Mouse (Mus musculus): Measurements from ENCODE around the gene Slc13a2. TPM values are rescaled to one million over a fixed set of nuclear protein-coding genes. Genes with fewer than 3 reads are reported as not detected.

The Slc13a2 gene
- polyA plus RNA-seq, 1 experiment from 2014 or later, result not detected

- H3K4me2 ChIP-seq (replicated peaks), result no peak overlapping the region
- no peak for DNase-seq (ENCODE audit: low spot score)
- WGBS, result 81% methylated on average over 3 of the region's 3 CpGs
- H3K4me3 ChIP-seq (replicated peaks; ENCODE audit: low read length), result no peak overlapping the region
- H3K36me3 ChIP-seq (replicated peaks; ENCODE audit: control insufficient read depth, insufficient read depth), result no peaks in the 10 kb centered on the region
- no peak overlapping the region for H3K9ac ChIP-seq
- H3K4me1 ChIP-seq (replicated peaks; ENCODE audit: control insufficient read depth, insufficient read depth, low read length), result no peaks in the 10 kb centered on the region
- ATAC-seq (ENCODE audit: low FRiP score), result no peak
- H3K27me3 ChIP-seq (ENCODE audit: control insufficient read depth, insufficient read depth, low read length), result no peaks in the 10 kb centered on the region
- no peak overlapping the region for H3K27ac ChIP-seq
- H3K9me3 ChIP-seq (ENCODE audit: control insufficient read depth, low read length), result no peaks in the 10 kb centered on the region
Measured at GRCm38 (mm10) chr11:78438399-78438930, 16.4 kb upstream of the Slc13a2 start.

GRCm38 (mm10) chr11:78437182-78437581 is 15.2 kb upstream of the Slc13a2 start:
- Histone ChIP-seq H3K27me3 (ENCODE audit: control insufficient read depth, insufficient read depth, low read length) (no peaks in the 10 kb centered on the region), H3K36me3 (replicated peaks; ENCODE audit: control insufficient read depth, insufficient read depth) (no peaks in the 10 kb centered on the region), H3K4me1 (replicated peaks; ENCODE audit: control insufficient read depth, insufficient read depth, low read length) (no peaks in the 10 kb centered on the region), H3K4me3 (replicated peaks; ENCODE audit: low read length) (no peak overlapping the region), H3K9ac (no peak overlapping the region), H3K27ac (no peak overlapping the region), H3K9me3 (ENCODE audit: control insufficient read depth, low read length) (no peaks in the 10 kb centered on the region), H3K4me2 (replicated peaks) (no peak overlapping the region)
- ATAC-seq (ENCODE audit: low FRiP score), result no peak
- DNase-seq (ENCODE audit: low spot score), result no peak
- WGBS, result 94% methylated on average over 7 of the region's 7 CpGs

- ATAC-seq (ENCODE audit: low FRiP score) (no peak), DNase-seq (ENCODE audit: low spot score) (no peak)
- no peaks in the 10 kb centered on the region for H3K4me1 ChIP-seq (replicated peaks; ENCODE audit: control insufficient read depth, insufficient read depth, low read length)
- no peak overlapping the region for H3K4me3 ChIP-seq (replicated peaks; ENCODE audit: low read length)
- no peaks in the 10 kb centered on the region for H3K27me3 ChIP-seq (ENCODE audit: control insufficient read depth, insufficient read depth, low read length)
- no peak overlapping the region for H3K4me2 ChIP-seq (replicated peaks)
- no peaks in the 10 kb centered on the region for H3K36me3 ChIP-seq (replicated peaks; ENCODE audit: control insufficient read depth, insufficient read depth)
- WGBS, result 10% methylated on average over 19 of the region's 19 CpGs
- no peak overlapping the region for H3K27ac ChIP-seq
- no peak overlapping the region for H3K9ac ChIP-seq
- H3K9me3 ChIP-seq (ENCODE audit: control insufficient read depth, low read length), result no peaks in the 10 kb centered on the region
Measured at GRCm38 (mm10) chr11:78435776-78436349, 13.8 kb upstream of the Slc13a2 start.

- no peak for ATAC-seq (ENCODE audit: low FRiP score)
- 84% methylated on average over 4 of the region's 4 CpGs for whole genome bisulfite sequencing
Measured at GRCm38 (mm10) chr11:78434052-78434451, 12.0 kb upstream of the Slc13a2 start.

GRCm38 (mm10) chr11:78431176-78431575 is 9.2 kb upstream of the Slc13a2 start:
- ATAC-seq (ENCODE audit: low FRiP score) (no peak), DNase-seq (ENCODE audit: low spot score) (no peak)
- Histone ChIP-seq H3K4me2 (replicated peaks) (no peak overlapping the region), H3K9me3 (ENCODE audit: control insufficient read depth, low read length) (no peaks in the 10 kb centered on the region), H3K9ac (no peak overlapping the region), H3K27me3 (ENCODE audit: control insufficient read depth, insufficient read depth, low read length) (no peaks in the 10 kb centered on the region), H3K4me3 (replicated peaks; ENCODE audit: low read length) (no peak overlapping the region), H3K4me1 (replicated peaks; ENCODE audit: control insufficient read depth, insufficient read depth, low read length) (no peaks in the 10 kb centered on the region), H3K36me3 (replicated peaks; ENCODE audit: control insufficient read depth, insufficient read depth) (no peaks in the 10 kb centered on the region), H3K27ac (no peak overlapping the region)
- 87% methylated on average over 10 of the region's 10 CpGs for WGBS

More at GRCm38 (mm10) chr11:78434052-78434451, 12.0 kb upstream of the Slc13a2 start:
- H3K36me3 ChIP-seq (replicated peaks; ENCODE audit: control insufficient read depth, insufficient read depth), result no peaks in the 10 kb centered on the region
- H3K27me3 ChIP-seq (ENCODE audit: control insufficient read depth, insufficient read depth, low read length), result no peaks in the 10 kb centered on the region
- no peak overlapping the region for H3K4me2 ChIP-seq (replicated peaks)
- no peak overlapping the region for H3K9ac ChIP-seq
- no peak overlapping the region for H3K27ac ChIP-seq
- H3K9me3 ChIP-seq (ENCODE audit: control insufficient read depth, low read length), result no peaks in the 10 kb centered on the region
- no peaks in the 10 kb centered on the region for H3K4me1 ChIP-seq (replicated peaks; ENCODE audit: control insufficient read depth, insufficient read depth, low read length)
- DNase-seq (ENCODE audit: low spot score), result no peak
- no peak overlapping the region for H3K4me3 ChIP-seq (replicated peaks; ENCODE audit: low read length)

GRCm38 (mm10) chr11:78430195-78430878 is 8.3 kb upstream of the Slc13a2 start:
- DNase-seq (ENCODE audit: low spot score), result no peak
- Histone ChIP-seq H3K27me3 (ENCODE audit: control insufficient read depth, insufficient read depth, low read length) (no peaks in the 10 kb centered on the region), H3K9ac (no peak overlapping the region), H3K4me3 (replicated peaks; ENCODE audit: low read length) (no peak overlapping the region), H3K27ac (no peak overlapping the region), H3K9me3 (ENCODE audit: control insufficient read depth, low read length) (no peaks in the 10 kb centered on the region), H3K36me3 (replicated peaks; ENCODE audit: control insufficient read depth, insufficient read depth) (no peaks in the 10 kb centered on the region), H3K4me1 (replicated peaks; ENCODE audit: control insufficient read depth, insufficient read depth, low read length) (no peaks in the 10 kb centered on the region), H3K4me2 (replicated peaks) (no peak overlapping the region)
- WGBS, result 57% methylated on average over 11 of the region's 11 CpGs
- no peak for ATAC-seq (ENCODE audit: low FRiP score)

- no peaks in the 10 kb centered on the region for H3K36me3 ChIP-seq (replicated peaks; ENCODE audit: control insufficient read depth, insufficient read depth)
- no peaks in the 10 kb centered on the region for H3K9me3 ChIP-seq (ENCODE audit: control insufficient read depth, low read length)
- no peak overlapping the region for H3K9ac ChIP-seq
- DNase-seq (ENCODE audit: low spot score) (no peak), ATAC-seq (ENCODE audit: low FRiP score) (no peak)
- H3K27ac ChIP-seq, result no peak overlapping the region
- H3K4me3 ChIP-seq (replicated peaks; ENCODE audit: low read length), result no peak overlapping the region
- WGBS, result 70% methylated on average over 5 of the region's 5 CpGs
- H3K4me2 ChIP-seq (replicated peaks), result no peak overlapping the region
- H3K4me1 ChIP-seq (replicated peaks; ENCODE audit: control insufficient read depth, insufficient read depth, low read length), result no peaks in the 10 kb centered on the region
- no peaks in the 10 kb centered on the region for H3K27me3 ChIP-seq (ENCODE audit: control insufficient read depth, insufficient read depth, low read length)
Measured at GRCm38 (mm10) chr11:78428309-78428708, 6.3 kb upstream of the Slc13a2 start.

GRCm38 (mm10) chr11:78427655-78428054 is 5.6 kb upstream of the Slc13a2 start:
- H3K4me3 ChIP-seq (replicated peaks; ENCODE audit: low read length), result no peak overlapping the region
- WGBS, result 97% methylated on average over 6 of the region's 6 CpGs
- no peaks in the 10 kb centered on the region for H3K9me3 ChIP-seq (ENCODE audit: control insufficient read depth, low read length)
- no peak overlapping the region for H3K27ac ChIP-seq
- H3K4me1 ChIP-seq (replicated peaks; ENCODE audit: control insufficient read depth, insufficient read depth, low read length), result no peaks in the 10 kb centered on the region
- no peaks in the 10 kb centered on the region for H3K36me3 ChIP-seq (replicated peaks; ENCODE audit: control insufficient read depth, insufficient read depth)
- DNase-seq (ENCODE audit: low spot score), result no peak
- no peak for ATAC-seq (ENCODE audit: low FRiP score)
- H3K4me2 ChIP-seq (replicated peaks), result no peak overlapping the region
- no peak overlapping the region for H3K9ac ChIP-seq
- no peaks in the 10 kb centered on the region for H3K27me3 ChIP-seq (ENCODE audit: control insufficient read depth, insufficient read depth, low read length)

- H3K27ac ChIP-seq, result no peak overlapping the region
- 93% methylated on average over 1 of the region's 1 CpGs for WGBS
- no peaks in the 10 kb centered on the region for H3K27me3 ChIP-seq (ENCODE audit: control insufficient read depth, insufficient read depth, low read length)
- H3K4me2 ChIP-seq (replicated peaks), result no peak overlapping the region
- no peak overlapping the region for H3K9ac ChIP-seq
- no peak for DNase-seq (ENCODE audit: low spot score)
- no peak for ATAC-seq (ENCODE audit: low FRiP score)
- no peaks in the 10 kb centered on the region for H3K36me3 ChIP-seq (replicated peaks; ENCODE audit: control insufficient read depth, insufficient read depth)
- no peak overlapping the region for H3K4me3 ChIP-seq (replicated peaks; ENCODE audit: low read length)
- no peaks in the 10 kb centered on the region for H3K4me1 ChIP-seq (replicated peaks; ENCODE audit: control insufficient read depth, insufficient read depth, low read length)
- H3K9me3 ChIP-seq (ENCODE audit: control insufficient read depth, low read length), result no peaks in the 10 kb centered on the region
Measured at GRCm38 (mm10) chr11:78425572-78425971, 3.6 kb upstream of the Slc13a2 start.
